Mouse (Mus musculus): ENCODE results near the gene Mrpl4.
"Not testable (repeated sequence)": the region's sequence is repeated elsewhere in the genome, so short reads cannot be mapped to it uniquely, and the experiment has no call there.

Gene Mrpl4

GRCm38 (mm10) chr9:21044785-21045184 lies 42.2 kb downstream of the Mrpl4 start:
- not testable (repeated sequence) for DNase-seq

- DNase-seq: no peak
These were observed 42.7 kb downstream of the Mrpl4 start for GRCm38 (mm10) chr9:21045235-21045634.

- no peak for DNase-seq
These were observed 49.0 kb downstream of the Mrpl4 start for GRCm38 (mm10) chr9:21051578-21051977.

All from kidney, adult 18-20 months (tissue).